Mouse (Mus musculus) cerebellum, postnatal 14 days (tissue): ENCODE measurements around the gene Fos.
A peak's percentile ranks its signal among the peaks of the same experiment; 100 is the strongest.

Experiments used
- DNase-seq, 2 experiments: peaks; one replicate each; pipeline ENCODE4 v3.0.0; 2021; ENCODE audit warnings: mixed read lengths in 2 of 2

Gene Fos

DNA sequence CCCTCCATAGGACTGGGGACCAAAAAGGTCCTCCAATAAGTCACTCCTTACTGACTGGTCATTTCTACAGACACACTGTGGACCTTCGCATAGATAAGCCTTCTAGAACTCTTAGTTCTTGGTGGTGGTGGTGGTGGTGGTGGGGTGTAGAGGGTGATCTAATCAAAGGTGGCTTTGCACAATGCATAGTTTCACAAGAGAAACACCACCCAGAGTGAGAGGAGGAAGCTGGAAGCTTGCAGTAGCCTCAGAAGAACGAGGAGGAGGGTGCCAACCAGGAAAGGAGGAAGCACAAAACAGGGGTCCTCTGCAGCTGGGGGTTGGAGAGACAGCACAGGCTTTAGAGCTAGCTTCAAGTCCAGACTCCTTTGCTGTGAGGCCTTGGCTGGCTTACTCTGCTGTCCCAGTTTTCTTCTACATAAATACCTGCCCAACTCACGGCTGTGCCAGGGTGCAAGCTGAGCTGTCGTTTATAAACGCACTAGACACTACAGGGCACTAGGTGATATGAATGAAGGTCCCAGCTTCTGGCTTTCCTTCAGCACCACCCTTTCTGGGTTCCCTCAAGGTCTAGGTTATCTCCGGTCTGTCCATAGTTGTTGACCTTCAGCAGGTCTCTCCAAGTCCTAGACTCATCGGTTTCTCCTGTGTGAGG is 15.7 kb downstream of the Fos start:
- DNase-seq, result no peak

DNA sequence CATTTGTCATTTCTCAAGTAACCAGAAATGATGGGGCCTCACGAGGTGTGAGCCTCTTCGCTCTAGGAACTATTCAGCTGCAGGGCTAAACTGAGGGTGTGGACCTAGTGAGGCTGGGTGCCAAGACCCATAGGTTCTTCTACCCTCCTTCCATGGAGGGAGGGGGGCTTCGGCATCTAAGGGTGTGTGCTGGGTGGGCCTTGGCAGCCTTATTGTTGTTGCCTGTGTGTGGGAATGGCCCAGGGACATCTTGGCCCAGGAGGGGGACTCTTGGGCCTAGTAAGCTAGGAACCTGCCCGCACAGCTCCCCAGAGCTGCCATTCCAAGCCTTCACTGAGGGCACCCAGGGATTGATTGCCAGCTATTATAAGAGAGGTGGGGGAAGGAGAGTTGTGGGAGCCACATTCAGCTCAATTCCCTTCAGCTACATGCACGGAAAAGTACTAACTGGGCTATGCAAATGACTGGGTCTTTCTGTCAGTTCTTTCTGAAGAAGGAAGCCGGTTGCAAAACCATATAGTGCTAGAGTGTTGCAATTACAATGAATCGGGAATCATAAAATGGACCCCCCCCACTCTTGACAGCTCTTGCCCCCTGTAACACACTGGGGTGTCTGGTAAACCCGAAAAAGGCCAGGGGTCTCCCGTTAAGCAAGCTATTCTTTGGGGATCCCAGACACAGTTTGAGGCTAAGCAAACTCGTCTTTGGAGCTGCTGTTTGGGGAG is 16.6 kb downstream of the Fos start:
- no peak for DNase-seq

DNA sequence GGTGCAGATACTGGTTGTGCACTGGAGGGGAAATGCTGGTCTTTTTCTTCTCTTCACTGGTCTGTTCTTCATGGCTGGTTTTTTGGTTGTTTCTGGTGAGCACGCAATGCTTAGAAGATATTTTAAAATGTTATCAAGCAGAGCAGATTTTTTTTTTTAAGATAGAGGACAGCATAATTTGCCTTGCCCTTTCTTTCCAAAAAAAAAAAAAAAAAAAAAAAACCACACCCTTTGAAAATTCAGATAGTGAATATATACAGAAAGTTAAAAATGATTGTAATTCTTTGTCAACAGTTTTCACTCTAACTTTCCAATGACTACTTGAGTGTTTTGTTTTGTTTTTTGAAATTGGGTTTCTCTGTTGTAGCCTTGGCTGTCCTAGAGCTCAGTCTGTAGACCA is 17.3 kb downstream of the Fos start:
- DNase-seq, result no peak

DNA sequence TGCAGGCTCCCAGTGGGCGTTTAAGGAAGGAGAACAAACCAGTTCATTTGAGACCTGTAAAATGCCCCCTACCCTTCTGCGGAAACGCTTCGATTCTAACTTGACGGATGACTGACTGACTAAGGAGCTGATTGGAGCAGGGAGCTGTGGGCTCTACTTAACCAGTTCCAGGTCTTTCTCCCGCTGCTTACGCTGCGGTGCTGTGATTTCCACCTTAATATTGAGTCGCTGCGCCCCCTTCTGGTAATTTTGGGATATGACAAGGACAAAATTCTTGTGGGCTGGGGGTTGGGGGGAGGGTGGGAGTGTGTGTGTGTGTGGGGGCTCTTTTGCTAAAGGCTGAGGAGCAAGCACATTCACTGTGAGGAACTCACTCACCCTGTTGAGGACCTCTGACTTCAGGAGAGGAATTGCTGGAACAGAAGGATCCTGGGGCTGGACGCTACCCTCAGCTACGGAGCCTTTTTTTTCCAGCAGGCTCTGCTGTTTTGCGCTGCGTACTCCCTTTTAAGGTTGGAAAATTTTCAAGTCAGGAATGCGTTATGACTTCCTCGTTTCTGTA is 18.5 kb downstream of the Fos start:
- peak; percentile 81 to 84 for DNase-seq

DNA sequence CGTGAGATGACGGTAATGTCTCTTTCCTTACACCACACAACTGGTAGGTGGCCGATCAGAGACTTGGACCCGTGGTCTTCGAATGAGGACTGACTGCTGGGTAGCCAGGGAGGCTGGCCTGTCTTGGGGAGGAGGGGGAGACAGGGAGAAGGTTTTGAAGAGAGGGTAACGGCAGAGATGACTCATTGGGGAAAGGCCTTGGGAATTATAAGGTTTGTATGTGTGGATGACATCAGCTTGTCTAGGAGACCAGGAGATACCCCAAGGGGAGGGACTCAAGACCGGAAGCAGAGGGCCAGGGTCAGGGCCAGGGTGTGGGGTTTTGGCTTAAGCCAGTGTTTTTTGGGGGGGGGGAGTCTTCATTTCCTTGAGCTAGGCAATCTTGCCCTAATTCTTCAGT is 22.6 kb downstream of the Fos start:
- DNase-seq, result no peak

DNA sequence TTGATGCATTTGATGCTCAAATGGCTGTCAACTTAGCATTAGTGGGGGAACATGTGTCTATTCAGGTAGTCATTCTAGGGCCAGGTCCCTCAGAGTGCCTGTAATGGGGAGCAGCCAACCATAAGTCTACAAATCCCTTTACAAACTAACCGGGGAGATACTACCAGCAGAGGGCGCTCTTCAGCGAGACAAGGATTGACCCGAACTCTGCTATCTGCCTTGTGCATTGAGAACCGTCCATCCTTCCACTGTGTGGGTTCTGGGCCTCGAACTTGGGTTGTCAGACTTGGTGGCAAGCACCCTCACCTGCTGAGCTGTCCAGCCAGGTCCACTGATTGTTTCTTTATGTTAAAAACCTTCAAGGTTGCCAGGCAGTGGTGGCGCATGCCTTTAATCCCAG is 23.1 kb downstream of the Fos start:
- DNase-seq, result peak; percentile 85 to 89

DNA sequence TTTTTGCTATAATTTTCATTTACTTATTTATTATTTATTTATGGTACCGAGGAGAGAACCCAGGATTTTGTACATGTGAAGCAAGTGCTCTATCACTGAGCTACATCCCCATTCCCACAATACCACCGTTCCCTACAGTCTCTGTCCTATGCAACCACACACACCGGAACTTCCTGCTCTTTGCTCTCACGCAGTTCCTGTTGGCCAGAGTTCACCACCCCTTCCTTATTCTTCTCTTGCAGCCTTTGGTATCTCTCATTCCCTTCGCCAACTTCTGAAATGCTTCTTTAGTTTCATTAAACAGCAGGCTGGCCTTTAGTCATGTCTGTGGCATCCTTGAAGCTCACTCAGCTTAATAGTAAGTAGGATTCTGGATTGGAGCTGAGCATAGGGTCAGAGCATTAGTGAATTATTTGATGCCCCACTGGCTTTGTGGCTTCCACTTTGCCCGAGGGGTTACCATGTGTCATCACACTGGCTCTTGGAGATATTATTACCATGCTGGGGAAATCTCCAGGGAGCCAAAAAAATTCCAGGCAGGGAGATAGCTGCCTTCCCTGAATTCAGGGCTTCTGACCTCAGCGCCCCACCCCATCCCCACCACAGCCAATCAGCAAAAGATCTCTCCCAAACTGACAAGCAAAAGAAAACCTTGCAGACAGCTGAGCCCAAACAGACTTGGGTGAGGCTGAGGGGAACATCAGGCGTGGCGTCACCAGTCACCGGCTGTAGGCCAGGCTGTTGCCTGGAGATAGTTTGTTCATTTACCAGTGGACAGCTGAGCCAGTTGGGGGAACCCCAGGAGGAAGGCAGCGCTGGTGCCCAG is 23.8 kb downstream of the Fos start:
- DNase-seq, result peak in 1 of 2 experiments; percentile 21

DNA sequence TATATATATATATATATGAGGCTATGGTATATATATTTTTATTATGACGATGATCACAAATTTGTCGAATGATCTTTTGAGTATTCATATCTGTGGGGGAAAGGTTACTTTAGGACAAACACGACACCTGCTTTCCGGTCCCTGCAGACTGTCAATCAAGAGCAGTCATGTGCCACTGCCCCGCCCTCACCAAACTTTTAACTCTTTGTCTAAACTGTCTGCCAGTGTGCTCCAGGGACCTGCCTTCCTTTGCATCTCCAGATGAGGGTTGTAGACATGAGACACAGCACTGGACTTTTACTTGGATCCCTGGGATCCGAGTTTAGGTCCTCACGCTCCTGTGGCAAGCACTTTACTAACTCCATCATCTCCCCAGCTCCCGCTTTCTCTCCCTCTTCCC is 25.3 kb downstream of the Fos start:
- no peak for DNase-seq

DNA sequence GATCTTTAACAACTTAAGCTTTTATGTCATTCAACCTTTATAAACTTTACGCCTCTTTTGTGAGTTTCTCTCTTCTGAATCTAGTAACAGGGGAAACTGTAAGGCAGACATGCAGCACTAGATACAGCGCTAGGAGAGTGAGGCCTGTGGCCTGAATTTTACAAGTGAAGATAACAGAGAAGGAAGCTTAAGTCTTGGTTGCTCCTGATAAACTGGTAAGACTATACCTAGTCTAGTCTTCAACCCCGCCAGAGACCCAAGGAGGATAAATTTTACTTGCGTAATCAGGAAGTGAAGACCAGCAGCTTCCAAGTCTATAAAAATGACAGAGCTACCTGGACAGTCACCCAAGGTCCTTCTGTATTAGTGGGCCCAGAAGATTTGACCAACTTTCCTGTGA is 29.0 kb downstream of the Fos start:
- DNase-seq, result no peak

DNA sequence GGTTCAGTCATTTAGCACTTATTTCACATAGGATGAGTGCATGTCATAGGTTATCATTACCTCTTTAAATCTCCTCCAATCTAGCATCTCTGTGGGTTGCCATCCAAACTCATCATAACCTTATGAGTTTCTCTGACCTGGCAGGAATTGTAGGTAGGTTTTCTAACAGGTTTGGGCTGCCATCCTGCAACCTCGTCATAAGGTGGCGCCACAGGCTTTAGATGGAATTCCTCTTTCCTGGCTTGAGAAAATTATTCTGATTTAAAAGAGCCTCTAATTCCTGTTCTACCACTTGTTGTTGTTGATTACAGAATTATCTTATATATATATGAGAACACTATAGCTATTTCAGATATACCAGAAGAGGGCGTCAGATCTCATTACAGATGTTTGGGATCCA is 34.5 kb downstream of the Fos start:
- peak; percentile 54 to 69 for DNase-seq

DNA sequence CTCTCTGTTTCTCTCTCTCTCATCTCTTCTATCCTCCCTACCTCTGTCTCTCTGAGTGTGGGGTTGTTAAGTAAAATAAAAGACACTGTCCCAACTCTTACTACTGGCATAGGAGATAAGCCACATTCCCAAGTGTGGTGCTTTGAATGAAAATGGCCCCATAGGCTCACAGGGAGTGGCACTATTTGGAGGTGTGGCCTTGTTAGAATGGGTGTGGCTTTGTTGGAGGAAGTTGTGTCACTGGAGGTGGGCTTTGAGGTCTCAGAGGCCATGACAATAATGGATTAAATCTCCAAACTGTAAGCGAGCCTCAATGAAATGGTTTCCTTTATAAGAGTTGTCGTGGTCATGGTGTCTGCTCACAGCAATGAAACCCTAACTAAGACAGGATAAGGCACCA is 36.3 kb downstream of the Fos start:
- no peak for DNase-seq

DNA sequence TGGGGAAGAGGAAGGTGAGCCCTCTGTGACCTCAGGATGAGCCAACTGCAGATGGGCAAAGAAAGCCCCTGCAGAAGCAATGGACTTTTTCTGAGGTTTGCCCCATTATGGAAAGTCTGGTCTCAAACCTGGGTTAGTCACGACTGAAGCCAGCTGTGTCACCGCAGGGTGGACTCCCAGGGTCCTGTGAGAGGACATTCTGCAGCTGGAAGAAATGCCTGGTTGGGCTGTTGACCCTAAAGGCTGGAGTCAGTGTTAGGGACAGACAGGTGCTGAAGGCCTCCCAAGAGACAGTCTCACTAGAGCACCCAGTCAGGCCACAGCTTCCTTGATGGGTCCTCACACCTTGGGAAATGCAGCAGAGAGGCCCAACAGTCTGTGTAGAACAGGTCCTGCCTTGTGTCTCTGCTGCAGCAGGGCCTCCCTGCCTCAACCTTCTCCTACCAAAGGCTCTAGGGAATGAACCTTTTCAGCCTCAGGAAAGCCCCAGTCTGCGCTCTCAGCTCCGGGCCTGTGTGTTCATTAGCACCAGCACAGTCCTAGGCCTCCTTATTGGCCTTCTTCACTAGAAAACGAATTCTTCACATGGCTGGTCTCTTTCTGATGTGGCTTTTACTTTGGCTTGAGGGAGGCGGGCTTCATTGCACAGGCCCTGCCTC is 40.2 kb downstream of the Fos start:
- DNase-seq, result no peak

DNA sequence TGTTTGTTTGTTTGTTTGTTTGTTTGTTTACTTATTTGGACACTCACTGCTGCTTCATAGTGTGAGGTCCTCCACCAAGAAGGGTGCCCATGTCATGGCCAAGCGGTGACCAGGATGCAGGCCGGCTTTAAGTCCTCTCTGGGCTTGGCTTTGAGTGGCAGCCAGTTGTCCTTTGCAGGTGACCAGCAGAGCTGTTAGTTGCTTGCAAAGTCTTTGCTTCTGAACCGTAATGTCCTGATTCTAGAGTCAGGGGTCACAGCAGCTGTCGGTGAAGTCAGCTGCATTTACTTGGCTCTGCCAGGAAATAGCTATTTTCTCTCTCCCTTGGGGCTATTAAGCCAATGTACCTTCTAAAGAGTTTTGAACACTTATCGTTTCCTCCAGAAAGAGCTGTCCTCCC is 41.3 kb downstream of the Fos start:
- DNase-seq, result no peak

DNA sequence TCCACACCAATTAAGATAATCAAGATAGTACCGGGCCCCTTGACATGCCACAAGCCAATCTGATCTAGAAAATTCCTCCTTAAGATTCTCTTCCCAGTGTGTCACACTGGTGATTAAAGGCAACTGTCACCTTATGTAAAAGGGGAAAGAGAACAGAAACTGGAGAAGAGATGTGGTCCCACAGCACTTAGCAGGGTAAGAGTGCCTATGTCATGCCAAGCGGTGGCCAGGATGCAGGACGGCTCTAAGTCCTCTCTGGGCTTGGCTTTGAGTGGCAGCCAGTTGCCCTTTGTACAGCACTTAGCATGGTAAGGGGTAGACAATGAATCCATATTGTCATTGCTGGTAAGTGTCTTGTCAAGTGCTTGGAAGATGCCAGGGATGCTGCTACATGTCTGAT is 42.2 kb downstream of the Fos start:
- no peak for DNase-seq

DNA sequence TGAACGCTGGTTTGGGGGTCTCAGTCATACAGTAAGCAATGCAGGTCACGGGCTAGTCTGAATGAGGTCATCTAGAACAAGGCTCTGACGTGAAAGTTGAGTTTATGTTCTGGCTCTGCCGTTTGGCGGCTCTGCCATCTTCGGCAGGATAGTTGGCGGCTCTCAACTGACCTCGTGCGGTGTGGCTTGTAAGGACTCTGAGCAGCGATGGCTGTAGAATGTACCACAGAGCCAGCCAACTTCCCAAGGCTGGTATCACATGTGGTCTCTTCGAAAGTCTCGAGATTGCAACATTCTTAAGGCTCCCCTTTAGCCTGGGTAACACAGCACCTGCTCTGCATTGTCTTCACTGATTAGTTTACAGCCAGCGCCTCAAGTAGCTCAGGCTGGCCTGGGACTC is 43.6 kb downstream of the Fos start:
- DNase-seq, result no peak

DNA sequence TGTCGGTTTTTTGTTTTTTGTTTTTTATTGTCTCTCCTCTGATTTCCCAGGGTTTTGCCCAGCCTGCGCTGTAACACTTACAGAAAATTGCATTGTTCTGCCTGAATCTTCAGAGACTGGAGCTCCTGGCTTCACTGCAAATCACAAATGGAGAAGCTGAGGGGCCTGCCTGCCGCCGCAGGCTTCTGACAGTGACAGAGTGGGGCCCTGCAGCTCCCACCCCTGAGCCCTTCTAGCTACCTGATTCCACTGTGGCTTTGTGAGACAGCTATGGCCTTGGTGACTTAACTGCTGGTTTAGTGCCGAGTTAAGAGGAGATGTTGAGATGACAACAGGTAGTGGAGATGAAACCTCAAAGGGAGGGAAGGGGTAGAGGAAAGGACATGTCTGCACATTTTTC is 44.3 kb downstream of the Fos start:
- no peak for DNase-seq

DNA sequence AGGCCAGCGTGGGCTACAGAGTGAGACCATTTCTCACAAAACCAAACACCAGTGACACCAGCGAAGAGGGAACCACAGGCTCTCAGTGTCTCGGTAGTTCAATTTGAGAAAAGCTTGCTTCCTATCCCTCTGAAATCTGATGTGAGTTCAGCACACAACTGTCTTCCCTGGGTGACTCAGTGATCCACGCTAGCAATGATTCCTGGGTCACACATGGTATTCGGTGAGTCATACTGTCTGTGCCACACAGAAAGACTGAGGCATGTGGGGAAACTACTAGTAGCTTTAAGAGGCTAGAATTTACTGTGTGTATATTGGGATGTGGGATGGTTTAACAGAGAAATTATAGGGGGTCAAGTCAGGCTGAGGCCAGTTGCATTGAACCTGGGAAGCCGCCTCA is 45.9 kb downstream of the Fos start:
- no peak for DNase-seq

DNA sequence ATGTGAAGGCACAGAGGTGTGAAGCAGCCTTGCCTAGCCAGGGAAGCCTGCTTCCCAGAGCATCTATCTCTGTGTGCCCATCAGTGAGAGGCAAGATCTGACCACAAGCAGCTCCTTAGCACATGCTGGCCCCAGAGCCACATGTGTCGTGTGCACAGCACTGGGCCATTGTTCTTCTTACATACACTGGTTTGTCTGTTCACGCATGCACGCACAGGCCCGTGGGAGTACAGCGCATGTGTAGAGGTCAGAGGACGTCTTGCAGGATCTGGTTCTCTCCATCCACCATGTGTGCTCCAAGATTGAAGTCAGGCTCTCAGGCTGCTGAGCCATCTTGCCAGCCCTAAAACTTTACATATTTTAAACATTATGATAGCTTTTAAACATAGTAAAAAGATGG is 47.4 kb downstream of the Fos start:
- DNase-seq, result no peak

DNA sequence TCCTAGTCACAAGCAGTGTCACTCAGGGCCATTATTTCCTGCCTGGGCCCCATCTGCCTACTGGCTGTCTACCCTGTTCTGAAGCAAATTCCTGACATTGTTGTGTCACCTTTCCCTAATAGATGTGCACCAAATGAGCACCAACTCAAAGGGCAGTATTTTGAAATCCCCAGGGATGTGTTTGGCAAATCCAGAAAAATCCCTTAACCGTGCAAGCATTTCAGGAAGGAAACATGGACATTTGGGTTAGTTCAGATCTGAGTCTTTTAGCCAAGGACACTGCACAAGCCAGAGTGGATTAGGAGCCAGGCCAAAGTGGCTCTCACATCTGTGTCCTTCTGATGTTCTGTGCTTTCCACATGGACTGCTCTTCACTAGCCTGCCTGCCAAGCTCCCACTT is 48.0 kb downstream of the Fos start:
- DNase-seq, result no peak

DNA sequence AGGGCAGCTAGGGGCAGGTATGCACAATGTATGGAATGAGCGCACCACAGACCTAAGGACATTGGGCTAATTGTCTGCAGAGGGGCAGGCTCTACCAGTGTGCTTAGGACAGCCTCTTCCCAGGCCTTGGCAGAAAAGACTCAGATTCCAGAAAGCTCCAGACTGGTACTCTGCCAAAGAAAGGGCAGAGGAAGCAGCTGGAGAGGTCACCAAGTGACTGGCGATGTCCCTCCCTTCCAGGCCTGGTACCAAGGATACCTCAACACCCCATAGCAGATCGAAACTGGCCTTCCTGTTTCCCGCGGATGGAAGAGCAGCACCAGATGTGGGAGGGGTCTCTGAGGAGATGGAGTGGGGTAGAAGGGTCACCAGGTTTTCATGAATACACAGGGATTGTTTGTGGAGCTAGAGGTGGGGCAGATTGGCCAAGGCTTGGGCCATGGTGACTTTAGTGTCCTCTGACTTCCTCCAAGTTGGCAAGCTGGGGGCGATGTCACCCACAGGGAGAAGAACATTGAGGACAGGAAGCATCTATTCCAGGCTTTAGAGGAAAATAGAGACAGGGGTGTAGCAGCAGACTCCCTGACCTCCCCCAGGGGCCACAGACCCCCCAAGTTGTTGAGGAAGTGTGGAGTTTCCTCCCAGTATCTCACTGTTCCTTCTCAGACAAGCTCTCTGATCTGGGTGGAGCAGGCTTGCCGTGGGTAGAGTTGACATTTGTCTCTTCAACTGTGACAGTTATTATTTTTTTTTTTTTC is 49.1 kb downstream of the Fos start:
- DNase-seq, result peak in 1 of 2 experiments; percentile 11

DNA sequence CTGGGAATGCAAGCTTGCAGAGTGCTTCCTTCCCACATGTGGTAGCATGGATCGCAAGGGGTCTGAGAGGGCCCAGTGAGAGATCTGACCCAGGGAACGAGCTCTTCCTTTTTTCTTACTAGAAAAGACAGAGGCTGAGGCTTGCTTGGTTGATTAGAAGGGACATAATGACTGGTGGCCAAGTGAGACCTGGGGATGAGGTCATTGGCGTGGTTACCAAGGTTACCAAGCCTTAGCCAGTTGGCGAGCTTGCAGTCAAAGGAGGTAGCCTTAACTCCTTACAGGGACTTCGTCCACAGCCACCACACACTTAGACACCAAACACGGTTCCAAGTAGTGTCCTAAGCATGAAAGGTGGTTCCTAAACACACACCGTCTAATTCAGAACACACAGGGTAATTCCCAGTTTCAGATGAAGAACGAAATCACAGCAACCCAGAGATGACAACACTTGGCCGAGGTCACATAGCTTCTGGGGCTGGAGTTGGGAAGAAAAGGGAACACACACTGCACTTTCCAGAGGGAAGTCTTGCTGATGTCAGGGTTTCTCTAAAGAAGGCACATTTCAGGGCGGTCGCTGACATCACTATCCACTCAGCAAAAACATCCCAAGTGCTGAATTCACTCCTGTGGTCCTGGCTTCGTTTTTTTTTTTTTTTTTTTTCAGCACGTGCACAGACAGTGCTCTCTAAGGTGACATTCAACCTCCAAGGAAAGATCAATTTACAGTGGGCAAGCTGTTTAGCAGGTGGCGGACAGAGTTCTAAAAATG is 49.9 kb downstream of the Fos start:
- DNase-seq, result peak; percentile 35 to 61
